9 mouse cellular contexts compared by ENCODE assay signal in the genomic region with DNA sequence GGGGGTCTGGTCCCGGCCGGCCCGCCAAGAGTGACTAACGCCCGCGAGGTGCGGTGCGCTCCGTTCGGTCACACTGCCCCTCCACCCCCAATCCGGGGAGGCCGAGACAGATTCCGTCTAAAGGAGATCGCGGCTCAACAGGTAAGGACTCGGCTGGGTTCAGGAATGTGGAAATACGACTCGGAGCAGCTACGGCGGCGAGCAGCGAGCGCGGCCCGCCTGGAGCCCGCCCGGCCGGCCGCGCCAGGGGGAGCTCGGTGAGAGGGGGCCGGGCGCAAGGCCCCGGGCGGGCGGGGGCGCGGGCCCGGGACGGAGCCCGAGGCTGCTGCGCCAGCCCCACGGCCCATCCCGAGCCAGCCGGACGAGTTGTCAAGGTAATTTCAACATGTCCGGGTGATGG. TPM values are rescaled to one million over a fixed set of nuclear protein-coding genes. Genes with fewer than 3 reads are reported as not detected.
DNase-seq lines count a peak whose midpoint lies in the region; ATAC-seq and TF ChIP-seq lines count a peak whose summit lies in the region.
"Had no signal": no experiment of that assay in that cellular context is flagged by ENCODE, and none has a peak within 500 bp of the region (broad histone marks: within the 10 kb centered on the region; RNA-seq: fewer than 3 reads in every experiment).

No protein-coding gene starts in this region.

- ATAC-seq in kidney, postnatal 0 days (replicated peaks; ENCODE audit: low FRiP score, low read depth): no peak
- ATAC-seq in midbrain, embryonic 11.5 days (ENCODE audit: low FRiP score): no peak

- peak overlapping the region; percentile 78 for H3K4me3 ChIP-seq in E14TG2a.4 (replicated peaks; ENCODE audit: low read length)
- H3K4me3 ChIP-seq in kidney, postnatal 0 days (replicated peaks; ENCODE audit: low read depth, low read length): peak overlapping the region; percentile 61
- peak overlapping the region; percentile 69 for H3K4me3 ChIP-seq in midbrain, embryonic 11.5 days (ENCODE audit: low read depth, low read length)

- DNase-seq in embryo, embryonic 9.5 days (ENCODE audit: extremely low spot score): peak; percentile 26
- DNase-seq in kidney, postnatal 0 days (ENCODE audit: low spot score): no peak
- peak; percentile 92 for DNase-seq in midbrain, embryonic 11.5 days (ENCODE audit: low spot score, missing footprints)
- DNase-seq in adrenal gland, adult 2 months: no peak
- DNase-seq in cerebellum, postnatal 14 days: no peak
- no peak for DNase-seq in cerebellum, postnatal 25 days
- DNase-seq in thymus, postnatal 0 days (ENCODE audit: low spot score): no peak

- peak overlapping the region; percentile 47; the same call in 1 of the 2 replicates for H3K27ac ChIP-seq in kidney, postnatal 0 days
- H3K27ac ChIP-seq in midbrain, embryonic 11.5 days (ENCODE audit: low read depth, low read length): peak overlapping the region; percentile 44; the same call in 1 of the 2 replicates

- peaks cover 48% of the 10 kb centered on the region for H3K4me1 ChIP-seq in E14TG2a.4 (replicated peaks; ENCODE audit: low read depth, low read length)
- peaks cover 36% of the 10 kb centered on the region; the same call in 1 of the 2 replicates for H3K4me1 ChIP-seq in kidney, postnatal 0 days (replicated peaks; ENCODE audit: insufficient read depth, low read length)
- peaks cover 51% of the 10 kb centered on the region for H3K4me1 ChIP-seq in midbrain, embryonic 11.5 days (ENCODE audit: control insufficient read depth, insufficient read depth, low read length)

- H3K9ac ChIP-seq in kidney, postnatal 0 days (ENCODE audit: low read depth, low read length): peak overlapping the region; percentile 60
- peak overlapping the region; percentile 80 for H3K9ac ChIP-seq in midbrain, embryonic 11.5 days (ENCODE audit: low read length)

- no peak for TF ChIP-seq CTCF in E14TG2a.4 (conservative IDR thresholded peaks at IDR 0.05; ENCODE audit: low read length)
- no peak for TF ChIP-seq CTCF in kidney, postnatal 0 days (IDR thresholded peaks at IDR 0.05; ENCODE audit: low read depth)

- 2% methylated on average over 38 of the region's 47 CpGs for WGBS in kidney, postnatal 0 days
- under 1% methylated on average over 47 of the region's 47 CpGs for WGBS in midbrain, embryonic 11.5 days

- H3K27me3 ChIP-seq in E14TG2a.4 (ENCODE audit: insufficient read depth, low read length): peaks cover 87% of the 10 kb centered on the region
- H3K27me3 ChIP-seq in kidney, postnatal 0 days (ENCODE audit: insufficient read depth, low read length): peaks cover 74% of the 10 kb centered on the region
- H3K27me3 ChIP-seq in midbrain, embryonic 11.5 days (ENCODE audit: control insufficient read depth, insufficient read depth, low read length): peaks cover 84% of the 10 kb centered on the region

- peak overlapping the region; percentile 93 for H3K4me2 ChIP-seq in kidney, postnatal 0 days (ENCODE audit: low read length)
- H3K4me2 ChIP-seq in midbrain, embryonic 11.5 days: peak overlapping the region; percentile 78

- H3K9me3 ChIP-seq in E14TG2a.4 (ENCODE audit: low read length): no peaks in the 10 kb centered on the region
- no peaks in the 10 kb centered on the region for H3K9me3 ChIP-seq in kidney, postnatal 0 days (replicated peaks; ENCODE audit: low read length)
- no peaks in the 10 kb centered on the region for H3K9me3 ChIP-seq in midbrain, embryonic 11.5 days (ENCODE audit: control insufficient read depth, low read length)

- H3K36me3 ChIP-seq in E14TG2a.4 (ENCODE audit: insufficient read depth, low read length): no peaks in the 10 kb centered on the region
- H3K36me3 ChIP-seq in kidney, postnatal 0 days (ENCODE audit: insufficient read depth, low read length): no peaks in the 10 kb centered on the region
- no peaks in the 10 kb centered on the region for H3K36me3 ChIP-seq in midbrain, embryonic 11.5 days (ENCODE audit: control insufficient read depth, insufficient read depth, low read length)

RNA-seq across cellular contexts. Expression of gene Wnt7b, which starts 1.8 kb away (rescaled TPM):
- 24.9 and 26.3 TPM in 2 replicates for polyA plus RNA-seq in kidney, postnatal 0 days (2015; fragmentation: Nextera tagmentation; extraction: Ambion mirVana)
- polyA plus RNA-seq in midbrain, embryonic 11.5 days (2014; fragmentation: Nextera tagmentation; extraction: Ambion mirVana): 38.5 and 44.3 TPM in 2 replicates
- 1 to 10 TPM in 1 of 2 experiments, under 1 TPM in 1; 0.86 to 1.2 TPM for total RNA-seq in adrenal gland, adult 2 months (2021)
- 1.0 and 1.1 TPM in 2 replicates for polyA plus RNA-seq in adrenal gland, adult 2 months (2012; rRNA removed)
- 0.73 and 1.3 TPM in 2 replicates for polyA plus RNA-seq in thymus, postnatal 0 days (2015; fragmentation: Nextera tagmentation; extraction: Ambion mirVana)
- total RNA-seq: megakaryocyte progenitor cell, adult 5-6 weeks had no signal

Comparison
In these comparisons a context has a peak if more than half of its experiments do, and no peak if none do; other contexts are left out.
1. DNase-seq: peak in embryo, embryonic 9.5 days (single experiment) and midbrain, embryonic 11.5 days (single experiment); none in kidney, postnatal 0 days (single experiment), adrenal gland, adult 2 months (single experiment), cerebellum, postnatal 14 days (0 of 2), cerebellum, postnatal 25 days (0 of 2) and thymus, postnatal 0 days (single experiment).
2. RNA of gene Wnt7b, which starts 1.8 kb away (polyA plus RNA-seq): 38.5 to 44.3 TPM in midbrain, embryonic 11.5 days and 24.9 to 26.3 TPM in kidney, postnatal 0 days; 0.73 to 1.3 TPM in thymus, postnatal 0 days and 1.0 to 1.1 TPM in adrenal gland, adult 2 months; every median in the first group is over 10 times any median in the second.
3. Peak in every context shown above with its lines, with median percentiles within 50 percentile points of each other: H3K4me3 ChIP-seq.